Comparison of ENCODE assay signal across 16 mouse cellular contexts in the genomic region with DNA sequence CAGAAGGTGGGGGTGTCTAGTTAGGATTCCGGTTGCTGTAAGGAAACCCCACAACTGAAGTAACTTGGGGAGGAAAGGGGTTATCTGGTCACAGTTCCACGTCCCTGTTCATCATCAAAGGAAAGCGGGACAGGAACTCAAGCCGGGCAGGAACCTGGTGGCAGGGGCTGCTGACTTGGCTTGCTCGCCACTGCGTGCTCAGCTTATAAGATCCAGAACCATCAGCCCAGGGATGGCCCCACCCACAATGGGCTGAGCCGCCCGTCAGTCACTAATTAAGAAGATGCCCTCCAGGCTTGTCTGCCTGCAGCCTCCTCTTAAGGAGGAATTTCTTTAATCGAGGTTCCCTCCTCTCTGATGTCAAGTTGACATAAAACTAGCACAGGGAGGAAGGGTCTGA.
A peak's percentile ranks its signal among the peaks of the same experiment; 100 is the strongest.
DNase-seq lines count a peak whose midpoint lies in the region; ATAC-seq and TF ChIP-seq lines count a peak whose summit lies in the region.
"Had no signal": no experiment of that assay in that cellular context is flagged by ENCODE, and none has a peak within 500 bp of the region (broad histone marks: within the 10 kb centered on the region; RNA-seq: fewer than 3 reads in every experiment).

No protein-coding gene starts in this region.

- H3K36me3 ChIP-seq in heart, embryonic 13.5 days = no peaks in the 10 kb centered on the region
- H3K36me3 ChIP-seq in heart, embryonic 11.5 days (ENCODE audit: control insufficient read depth, insufficient read depth, low read length) = no peaks in the 10 kb centered on the region
- H3K36me3 ChIP-seq in midbrain, embryonic 14.5 days (ENCODE audit: control insufficient read depth, insufficient read depth, low read length) = no peaks in the 10 kb centered on the region
- H3K36me3 ChIP-seq in midbrain, embryonic 13.5 days = no peaks in the 10 kb centered on the region
- H3K36me3 ChIP-seq in embryonic facial prominence, embryonic 15.5 days = no peaks in the 10 kb centered on the region
- H3K36me3 ChIP-seq in liver, postnatal 0 days (replicated peaks; ENCODE audit: insufficient read depth, low read length) = no peaks in the 10 kb centered on the region
- H3K36me3 ChIP-seq: liver, embryonic 15.5 days; neural tube, embryonic 12.5 days had no signal

- peaks cover 14% of the 10 kb centered on the region for H3K4me1 ChIP-seq in heart, embryonic 13.5 days
- H3K4me1 ChIP-seq in heart, embryonic 11.5 days (ENCODE audit: control insufficient read depth, insufficient read depth, low read length) = peaks cover 10% of the 10 kb centered on the region
- H3K4me1 ChIP-seq in midbrain, embryonic 14.5 days (ENCODE audit: control insufficient read depth, insufficient read depth, low read length) = peaks cover 4% of the 10 kb centered on the region; the same call in 1 of the 2 replicates
- H3K4me1 ChIP-seq in midbrain, embryonic 13.5 days (replicated peaks) = peaks cover 14% of the 10 kb centered on the region
- peaks cover 20% of the 10 kb centered on the region for H3K4me1 ChIP-seq in embryonic facial prominence, embryonic 15.5 days
- H3K4me1 ChIP-seq in liver, postnatal 0 days (ENCODE audit: insufficient read depth) = no peaks in the 10 kb centered on the region; the same call in 1 of the 2 replicates
- H3K4me1 ChIP-seq: neural tube, embryonic 12.5 days had no signal

- 0 out of 2 replicates have a peak, but pooled peaks cover 7% of the 10 kb centered on the region for H3K9me3 ChIP-seq in heart, embryonic 13.5 days
- H3K9me3 ChIP-seq in heart, embryonic 11.5 days (replicated peaks; ENCODE audit: control insufficient read depth, low read length) = no peaks in the 10 kb centered on the region; the same call in 1 of the 2 replicates
- no peaks in the 10 kb centered on the region; the same call in 1 of the 2 replicates for H3K9me3 ChIP-seq in midbrain, embryonic 14.5 days (ENCODE audit: control insufficient read depth, low read length)
- no peaks in the 10 kb centered on the region for H3K9me3 ChIP-seq in midbrain, embryonic 13.5 days
- no peaks in the 10 kb centered on the region for H3K9me3 ChIP-seq in embryonic facial prominence, embryonic 15.5 days (replicated peaks)
- H3K9me3 ChIP-seq in liver, postnatal 0 days (ENCODE audit: low read length) = no peaks in the 10 kb centered on the region
- H3K9me3 ChIP-seq: liver, embryonic 15.5 days; neural tube, embryonic 12.5 days had no signal

- TF ChIP-seq EP300 in liver, postnatal 0 days (IDR thresholded peaks at IDR 0.05; ENCODE audit: low read depth) = no peak

- peak; percentile 36 for DNase-seq in midbrain, embryonic 14.5 days
- DNase-seq in testis, postnatal 10 days (ENCODE audit: low spot score) = no peak
- DNase-seq in liver, postnatal 0 days = no peak
- no peak for DNase-seq in frontal cortex, postnatal 14 days (ENCODE audit: low spot score in 2 of 2)
- DNase-seq: adrenal gland, postnatal 10 days; gastrocnemius, postnatal 25 days; right cerebral cortex, adult 18-20 months; thymus, postnatal 36 days had no signal

- no peak for ATAC-seq in heart, embryonic 13.5 days (ENCODE audit: extremely low read depth, insufficient number of reproducible peaks, low FRiP score, low TSS enrichment)
- no peak for ATAC-seq in heart, embryonic 11.5 days (replicated peaks; ENCODE audit: insufficient number of reproducible peaks, low FRiP score, low TSS enrichment)
- no peak for ATAC-seq in midbrain, embryonic 14.5 days (ENCODE audit: low FRiP score, low TSS enrichment)
- no peak for ATAC-seq in midbrain, embryonic 13.5 days
- ATAC-seq in embryonic facial prominence, embryonic 15.5 days (ENCODE audit: insufficient number of reproducible peaks, low FRiP score, low TSS enrichment, low read depth) = no peak
- ATAC-seq in liver, postnatal 0 days = no peak
- ATAC-seq: forebrain, embryonic 14.5 days had no signal

- no peaks in the 10 kb centered on the region for H3K27me3 ChIP-seq in heart, embryonic 13.5 days (replicated peaks)
- no peaks in the 10 kb centered on the region for H3K27me3 ChIP-seq in heart, embryonic 11.5 days (ENCODE audit: control insufficient read depth, insufficient read depth, low read length)
- no peaks in the 10 kb centered on the region for H3K27me3 ChIP-seq in midbrain, embryonic 14.5 days (ENCODE audit: control insufficient read depth, insufficient read depth, low read length)
- no peaks in the 10 kb centered on the region for H3K27me3 ChIP-seq in midbrain, embryonic 13.5 days
- H3K27me3 ChIP-seq in embryonic facial prominence, embryonic 15.5 days = no peaks in the 10 kb centered on the region
- H3K27me3 ChIP-seq in liver, postnatal 0 days (ENCODE audit: insufficient read depth, low read length) = no peaks in the 10 kb centered on the region
- H3K27me3 ChIP-seq: liver, embryonic 15.5 days; neural tube, embryonic 12.5 days had no signal

- no peak overlapping the region for H3K4me3 ChIP-seq in heart, embryonic 13.5 days
- H3K4me3 ChIP-seq in heart, embryonic 11.5 days (ENCODE audit: low read depth, low read length) = no peak overlapping the region
- no peak overlapping the region for H3K4me3 ChIP-seq in midbrain, embryonic 14.5 days (replicated peaks; ENCODE audit: low read depth, low read length)
- no peak overlapping the region for H3K4me3 ChIP-seq in midbrain, embryonic 13.5 days (replicated peaks)
- H3K4me3 ChIP-seq in embryonic facial prominence, embryonic 15.5 days (replicated peaks) = no peak overlapping the region
- H3K4me3 ChIP-seq in liver, postnatal 0 days (ENCODE audit: low read depth, low read length) = no peak overlapping the region
- H3K4me3 ChIP-seq: layer of hippocampus, adult 2 months; liver, embryonic 15.5 days; neural tube, embryonic 12.5 days had no signal

- 26% methylated on average over 9 of the region's 9 CpGs for WGBS in heart, embryonic 13.5 days
- 21% methylated on average over 9 of the region's 9 CpGs for WGBS in heart, embryonic 11.5 days (ENCODE audit: insufficient replicate concordance)
- 38% methylated on average over 9 of the region's 9 CpGs for WGBS in midbrain, embryonic 14.5 days
- 45% methylated on average over 9 of the region's 9 CpGs for WGBS in midbrain, embryonic 13.5 days
- 20% methylated on average over 9 of the region's 9 CpGs for WGBS in embryonic facial prominence, embryonic 15.5 days
- WGBS in liver, postnatal 0 days (ENCODE audit: insufficient replicate concordance) = 55% methylated on average over 9 of the region's 9 CpGs

- no peak overlapping the region for H3K9ac ChIP-seq in heart, embryonic 13.5 days
- no peak overlapping the region for H3K9ac ChIP-seq in heart, embryonic 11.5 days (ENCODE audit: low read depth, low read length)
- no peak overlapping the region for H3K9ac ChIP-seq in midbrain, embryonic 14.5 days (replicated peaks; ENCODE audit: low read length)
- no peak overlapping the region for H3K9ac ChIP-seq in midbrain, embryonic 13.5 days (replicated peaks)
- no peak overlapping the region for H3K9ac ChIP-seq in embryonic facial prominence, embryonic 15.5 days
- no peak overlapping the region for H3K9ac ChIP-seq in liver, postnatal 0 days (replicated peaks)
- H3K9ac ChIP-seq: liver, embryonic 15.5 days; neural tube, embryonic 12.5 days had no signal

- no peak for TF ChIP-seq CTCF in liver, postnatal 0 days (IDR thresholded peaks at IDR 0.05; ENCODE audit: low read depth)

- H3K4me2 ChIP-seq in heart, embryonic 13.5 days = peak overlapping the region; percentile 24; the same call in 1 of the 2 replicates
- no peak overlapping the region for H3K4me2 ChIP-seq in heart, embryonic 11.5 days
- H3K4me2 ChIP-seq in midbrain, embryonic 14.5 days (ENCODE audit: low read length) = no peak overlapping the region
- H3K4me2 ChIP-seq in midbrain, embryonic 13.5 days (replicated peaks) = no peak overlapping the region
- peak overlapping the region; percentile 11 for H3K4me2 ChIP-seq in embryonic facial prominence, embryonic 15.5 days (replicated peaks)
- no peak overlapping the region for H3K4me2 ChIP-seq in liver, postnatal 0 days (ENCODE audit: low read depth, low read length)
- H3K4me2 ChIP-seq: liver, embryonic 15.5 days; neural tube, embryonic 12.5 days had no signal

- H3K27ac ChIP-seq in heart, embryonic 13.5 days (replicated peaks) = no peak overlapping the region; the same call in 1 of the 2 replicates
- no peak overlapping the region for H3K27ac ChIP-seq in heart, embryonic 11.5 days (ENCODE audit: low read depth, low read length)
- H3K27ac ChIP-seq in midbrain, embryonic 14.5 days (replicated peaks; ENCODE audit: low read depth, low read length) = no peak overlapping the region
- H3K27ac ChIP-seq in midbrain, embryonic 13.5 days = no peak overlapping the region
- H3K27ac ChIP-seq in embryonic facial prominence, embryonic 15.5 days (replicated peaks) = no peak overlapping the region
- H3K27ac ChIP-seq in liver, postnatal 0 days (ENCODE audit: low read depth) = no peak overlapping the region
- H3K27ac ChIP-seq: layer of hippocampus, adult 2 months; liver, embryonic 15.5 days; neural tube, embryonic 12.5 days had no signal

Comparison
In these comparisons a context has a peak if more than half of its experiments do, and no peak if none do; other contexts are left out.
1. H3K4me2 ChIP-seq: peak in heart, embryonic 13.5 days (single experiment) and embryonic facial prominence, embryonic 15.5 days (single experiment); none in heart, embryonic 11.5 days (single experiment), midbrain, embryonic 14.5 days (single experiment), midbrain, embryonic 13.5 days (single experiment) and liver, postnatal 0 days (single experiment).